Mouse (Mus musculus) kidney, postnatal 10 days (tissue): Measurements from ENCODE around the gene Irf1.
A peak's percentile ranks its signal among the peaks of the same experiment; 100 is the strongest.

Experiments
- DNase-seq: peaks from one replicate; pipeline ENCODE4 v3.0.0; 2021; ENCODE audit warnings: mixed read lengths

The Irf1 gene

DNA sequence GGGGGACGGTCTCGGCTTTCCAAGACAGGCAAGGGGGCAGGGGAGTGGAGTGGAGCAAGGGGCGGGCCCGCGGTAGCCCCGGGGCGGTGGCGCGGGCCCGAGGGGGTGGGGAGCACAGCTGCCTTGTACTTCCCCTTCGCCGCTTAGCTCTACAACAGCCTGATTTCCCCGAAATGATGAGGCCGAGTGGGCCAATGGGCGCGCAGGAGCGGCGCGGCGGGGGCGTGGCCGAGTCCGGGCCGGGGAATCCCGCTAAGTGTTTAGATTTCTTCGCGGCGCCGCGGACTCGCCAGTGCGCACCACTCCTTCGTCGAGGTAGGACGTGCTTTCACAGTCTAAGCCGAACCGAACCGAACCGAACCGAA lies at the start of gene Irf1:
Irf1 (plus strand) TSS at position 255 of the 365 bp plus-strand sequence.
- DNase-seq, result peak; percentile 96

DNA sequence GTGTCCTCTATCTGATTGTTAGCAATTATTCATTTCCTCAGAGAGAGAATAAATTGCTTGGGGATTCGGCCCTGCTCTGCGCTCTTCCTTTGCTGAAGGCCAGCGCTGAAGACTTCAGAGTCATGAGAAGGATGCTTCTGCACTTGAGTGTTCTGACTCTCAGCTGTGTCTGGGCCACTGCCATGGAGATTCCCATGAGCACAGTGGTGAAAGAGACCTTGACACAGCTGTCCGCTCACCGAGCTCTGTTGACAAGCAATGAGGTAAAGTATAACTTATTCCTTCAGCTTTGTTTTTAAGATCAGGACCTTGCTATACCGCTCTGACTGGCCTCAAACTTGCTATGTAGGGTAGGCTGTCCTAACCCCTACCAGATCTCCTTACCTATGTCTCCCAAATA lies 49.1 kb upstream of the Irf1 start, which contains the start of gene Il5:
Il5 (plus strand) TSS at position 80 of the 400 bp plus-strand sequence.
- DNase-seq, result no peak

DNA sequence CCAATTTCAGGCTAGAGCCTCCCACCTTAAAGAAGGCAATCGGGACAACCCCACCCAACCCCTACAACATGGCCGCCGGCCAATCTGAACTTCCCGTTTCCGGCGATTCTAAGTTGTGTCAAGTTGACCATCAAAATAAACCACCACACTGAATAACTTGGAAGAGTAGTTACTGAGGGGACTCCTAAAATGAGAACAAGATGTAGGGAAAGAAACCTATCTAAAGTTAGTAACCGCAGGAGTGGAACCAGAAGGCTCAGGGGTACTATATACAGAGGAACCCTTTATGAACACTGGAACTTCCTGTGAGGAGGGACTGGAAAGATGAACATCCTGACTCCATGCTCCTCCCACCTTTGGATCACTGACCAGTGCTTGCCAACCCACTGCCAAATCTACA lies 38.4 kb upstream of the Irf1 start:
- no peak for DNase-seq

DNA sequence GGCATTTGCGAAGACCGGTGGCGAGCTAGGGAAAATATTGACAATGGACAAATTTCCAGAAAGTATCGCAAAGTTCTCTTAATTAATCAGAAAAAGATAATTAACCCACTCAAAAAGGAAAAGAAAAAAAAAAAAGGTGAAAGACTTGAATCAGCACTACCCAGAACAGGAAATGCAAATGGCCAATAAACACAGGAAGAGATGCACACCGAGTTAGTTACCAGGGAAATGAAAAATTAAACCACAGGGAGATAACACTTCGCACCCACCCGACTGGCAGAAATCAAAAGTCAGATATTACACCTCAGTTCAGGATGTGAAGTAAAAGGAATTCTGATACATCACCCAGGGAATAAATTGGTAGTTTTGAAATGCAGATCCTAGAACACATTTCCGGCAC lies 37.6 kb upstream of the Irf1 start:
- no peak for DNase-seq

DNA sequence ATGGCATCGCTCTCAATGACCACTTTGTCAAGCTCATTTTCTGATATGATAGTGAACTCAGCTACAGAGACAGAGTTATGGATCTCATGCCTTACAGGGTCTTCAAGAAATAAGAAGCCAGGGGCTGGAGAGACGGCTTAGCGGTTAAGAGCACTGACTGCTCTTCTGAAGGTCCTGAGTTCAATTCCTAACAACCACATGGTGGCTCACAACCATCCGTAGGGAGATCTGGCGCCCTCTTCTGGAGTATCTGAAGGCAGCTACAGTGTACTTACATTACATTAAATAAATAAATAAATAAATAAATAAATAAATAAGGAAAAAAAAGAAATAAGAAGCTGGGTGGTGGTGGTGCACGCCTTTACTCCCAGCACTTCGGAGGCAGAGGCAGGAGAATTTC lies 36.0 kb upstream of the Irf1 start:
- no peak for DNase-seq

DNA sequence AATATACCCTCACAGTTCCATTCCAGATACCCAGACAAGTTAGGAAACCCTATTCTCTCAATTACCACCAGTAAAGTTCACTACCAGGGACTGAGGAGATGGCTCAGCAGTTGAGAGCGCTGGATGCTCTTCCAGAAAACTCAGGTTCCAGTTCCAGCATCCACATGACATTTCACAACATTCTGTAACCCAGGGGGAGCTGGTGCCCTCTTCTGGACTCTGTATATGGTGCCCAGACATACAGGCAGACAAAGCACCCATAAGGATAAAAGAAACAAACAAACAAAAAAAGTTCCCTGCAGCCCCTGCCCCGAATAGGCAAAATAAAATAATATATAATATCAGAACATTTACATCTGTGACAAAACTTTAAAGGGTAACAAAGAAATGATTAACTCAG lies 35.4 kb upstream of the Irf1 start:
- no peak for DNase-seq

DNA sequence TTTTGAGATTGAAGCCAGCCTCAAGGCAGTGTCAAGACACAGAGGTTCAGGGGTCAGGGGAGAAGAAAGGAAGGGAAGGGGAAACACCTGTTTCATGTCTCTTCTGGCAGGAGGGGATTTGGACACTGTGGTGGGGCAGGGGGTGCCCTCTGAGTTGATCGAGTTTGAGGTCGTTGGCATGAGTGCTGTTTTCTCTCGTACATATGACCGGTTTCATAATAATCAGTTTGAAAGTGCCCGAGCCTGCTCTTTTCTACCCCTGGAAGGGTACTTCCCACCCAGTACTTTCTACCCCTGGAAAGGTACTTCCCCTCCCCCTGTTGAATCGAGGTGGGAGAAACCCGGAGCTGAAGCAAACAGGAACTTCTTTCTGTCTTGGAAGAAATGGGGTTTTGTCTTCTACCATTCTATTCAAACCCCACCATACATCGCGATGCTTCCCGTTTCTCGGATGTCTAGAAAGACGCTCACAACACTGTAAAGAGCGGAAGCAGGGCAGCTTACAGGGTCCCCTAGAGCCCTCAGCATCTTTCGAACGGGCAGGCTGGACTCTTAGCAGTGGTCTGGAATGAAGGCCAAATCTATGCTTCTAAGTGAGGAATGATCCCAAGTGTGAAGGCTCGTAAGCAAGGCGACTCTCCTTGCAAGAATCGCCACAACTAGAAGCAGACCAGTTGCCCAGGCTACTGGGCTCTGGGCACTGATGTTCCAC lies 34.7 kb upstream of the Irf1 start:
- no peak for DNase-seq

DNA sequence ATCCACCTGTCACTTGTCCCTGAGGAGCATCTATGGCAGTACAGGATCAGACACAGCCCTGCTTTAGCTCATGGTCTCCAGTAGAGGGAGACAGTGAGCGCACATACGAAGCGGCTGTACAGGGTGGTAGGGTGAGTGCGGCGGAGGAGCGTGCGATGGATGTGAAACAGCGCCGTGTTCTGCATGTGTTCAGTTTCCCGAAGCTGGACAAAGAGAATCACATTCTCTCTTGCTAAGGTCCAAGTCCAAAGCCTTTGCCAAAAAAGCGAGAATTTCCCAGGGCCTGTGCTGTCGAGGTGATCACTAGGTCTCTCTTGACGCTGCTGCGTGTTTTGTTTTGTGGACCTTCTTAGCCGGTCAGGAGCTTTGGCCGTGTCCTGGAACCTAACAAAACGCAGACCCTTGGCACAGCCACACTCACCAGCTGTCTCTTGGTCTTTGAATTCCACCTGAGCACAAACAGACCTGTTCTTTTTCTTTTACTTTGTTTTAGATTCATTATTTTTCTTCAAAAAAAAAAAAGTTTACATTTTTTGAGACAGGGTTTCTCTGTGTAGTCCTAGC lies 34.0 kb upstream of the Irf1 start:
- DNase-seq, result peak; percentile 76

DNA sequence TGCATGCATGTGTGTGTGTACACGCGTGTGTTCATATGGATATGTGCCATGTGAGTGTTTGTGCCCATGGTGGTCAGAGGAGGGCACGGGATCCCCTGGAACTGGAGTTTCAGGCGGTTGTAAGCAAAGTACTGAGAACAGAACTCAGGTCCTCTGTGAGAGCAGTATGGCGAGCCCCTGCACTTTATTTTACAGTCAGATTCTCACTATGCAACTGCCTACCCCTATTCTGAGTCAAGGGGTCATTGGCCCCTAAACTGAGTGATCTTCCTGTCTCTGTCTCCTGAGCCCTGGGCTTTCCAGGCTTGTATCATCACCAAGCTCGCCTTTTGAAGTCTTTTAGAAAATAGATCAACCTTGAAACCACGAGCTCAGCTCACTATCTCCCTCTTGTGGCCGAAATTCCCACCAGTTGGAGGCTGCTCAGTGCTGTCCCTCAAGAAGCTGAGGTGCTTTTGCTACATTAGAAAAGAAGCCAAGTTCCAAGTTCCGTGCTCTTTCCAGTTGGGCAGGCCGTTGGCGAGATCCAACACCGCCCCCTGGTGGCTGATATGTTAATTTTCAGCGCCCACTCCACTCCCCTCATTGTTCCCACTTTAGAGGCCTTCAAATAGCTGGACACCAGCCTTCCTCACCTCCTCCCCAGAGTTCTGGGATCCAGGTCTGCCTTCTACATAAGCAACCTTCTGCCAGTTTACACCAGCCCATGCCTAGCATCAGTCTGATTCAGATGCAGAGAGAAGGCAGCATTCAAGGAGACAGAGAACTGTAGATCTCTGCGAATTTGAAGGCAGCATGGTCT lies 32.8 kb upstream of the Irf1 start:
- peak; percentile 84 for DNase-seq

DNA sequence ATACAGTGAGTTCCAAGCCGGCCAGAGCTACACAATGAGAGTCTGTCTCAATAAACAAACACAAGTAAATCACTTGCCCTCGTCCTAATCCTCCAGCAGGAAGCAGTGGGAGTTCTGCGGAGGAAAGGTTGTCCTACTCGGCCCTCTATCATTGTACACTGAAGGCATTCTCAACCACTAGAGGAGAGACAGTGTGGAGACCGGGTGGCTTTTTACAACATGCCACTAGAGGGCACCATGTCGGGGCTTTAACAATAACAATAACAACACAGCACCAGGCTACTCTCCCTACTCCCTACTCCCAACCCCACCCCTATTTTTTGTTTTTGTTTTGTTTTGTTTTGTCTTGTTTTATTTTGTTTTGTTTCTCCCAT lies 32.3 kb upstream of the Irf1 start:
- peak; percentile 79 for DNase-seq

DNA sequence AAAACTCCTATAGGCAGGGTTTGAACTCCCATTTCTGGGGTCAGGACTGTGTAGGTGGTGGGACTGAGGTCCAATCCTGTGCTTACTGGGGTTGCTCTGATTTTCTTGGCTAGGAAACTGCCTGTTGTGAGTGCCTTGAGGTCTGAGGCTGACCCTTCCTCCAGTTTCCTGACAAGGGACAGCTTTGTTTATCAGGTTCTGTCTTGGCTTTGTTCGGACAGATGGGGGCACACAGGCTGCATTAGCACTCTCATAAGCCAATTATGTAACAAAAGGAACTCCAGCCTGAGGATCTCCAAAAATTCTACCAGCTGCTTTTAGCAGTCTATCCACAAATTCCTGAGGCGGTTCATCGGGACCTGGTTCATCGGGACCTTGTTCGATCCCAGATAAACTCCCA lies 27.5 kb upstream of the Irf1 start:
- DNase-seq, result peak; percentile 41

DNA sequence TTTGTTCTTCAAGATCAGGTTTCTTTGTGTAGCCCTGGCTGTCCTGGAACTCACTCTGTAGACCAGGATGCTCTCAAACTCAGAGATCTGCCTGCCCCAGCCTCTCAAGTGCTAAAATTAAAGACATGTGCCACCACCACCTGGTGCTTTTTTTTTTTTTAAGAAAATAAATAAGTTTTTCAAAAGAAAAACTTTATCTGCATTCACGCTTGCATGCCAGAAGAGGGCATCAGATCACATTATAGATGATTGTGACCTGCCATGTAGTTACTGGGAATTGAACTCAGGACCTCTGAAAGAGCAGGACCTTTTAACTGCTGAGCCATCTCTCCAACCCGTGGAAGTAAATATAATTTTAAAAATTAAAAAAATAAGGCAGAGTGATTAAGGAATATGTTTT lies 24.6 kb upstream of the Irf1 start:
- DNase-seq, result no peak

DNA sequence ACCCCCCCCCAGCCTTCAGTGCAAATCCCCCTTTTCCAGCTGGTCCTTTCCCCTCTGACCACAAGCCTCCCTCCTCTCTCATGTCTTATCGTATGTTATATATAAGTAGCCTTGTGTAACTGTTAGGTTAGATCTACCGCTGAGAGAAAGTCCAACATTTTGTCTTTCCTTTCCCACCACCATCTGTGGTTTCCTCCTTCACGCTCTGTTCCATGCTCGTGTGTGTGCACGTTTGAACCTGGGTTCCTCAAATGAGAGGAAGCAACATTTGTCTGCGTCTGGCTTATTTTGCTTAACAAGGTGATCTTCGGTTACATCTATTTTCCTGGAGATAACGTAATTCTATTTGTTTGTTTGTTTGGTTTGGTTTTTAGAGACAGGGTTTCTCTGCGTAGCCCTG lies 21.8 kb upstream of the Irf1 start:
- DNase-seq, result no peak

DNA sequence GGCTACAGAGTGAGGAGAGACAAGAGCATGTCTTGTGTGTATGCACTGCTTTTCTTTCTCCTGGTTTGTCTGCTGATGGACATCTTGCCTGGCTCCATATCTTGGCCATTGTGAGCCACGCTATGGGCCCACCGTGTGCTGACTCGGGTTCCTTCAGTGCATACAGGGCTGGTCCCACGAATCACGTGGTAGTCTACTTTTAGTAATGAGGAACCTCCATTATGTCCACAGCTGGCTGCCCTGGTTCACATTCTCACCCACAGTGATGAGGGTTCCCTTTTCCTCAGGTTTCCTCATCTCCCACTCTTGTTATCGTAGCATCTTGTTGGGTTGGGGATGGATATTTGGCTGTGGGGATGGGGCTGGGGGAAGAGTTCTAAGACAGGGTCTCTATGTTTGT lies 21.2 kb upstream of the Irf1 start:
- no peak for DNase-seq

DNA sequence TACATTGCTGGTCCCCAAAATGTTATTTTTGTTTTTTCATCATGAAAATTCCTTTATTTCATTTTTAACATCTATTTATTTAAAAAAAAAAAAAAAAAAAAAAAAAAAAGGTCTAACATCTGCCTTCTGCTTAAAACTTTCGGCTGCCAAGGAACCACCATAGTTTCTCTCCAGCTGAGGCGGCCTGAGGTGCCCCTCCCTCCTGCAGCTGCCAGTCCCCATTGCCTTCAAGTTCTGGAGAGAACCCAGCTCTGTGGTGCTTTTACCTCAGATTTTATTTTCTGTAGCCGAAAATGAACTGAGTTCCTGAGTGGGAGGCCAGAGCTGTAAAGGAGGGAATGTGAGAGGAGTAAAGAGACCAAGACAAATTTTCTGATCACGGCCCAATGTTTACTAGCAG lies 20.5 kb upstream of the Irf1 start:
- no peak for DNase-seq

DNA sequence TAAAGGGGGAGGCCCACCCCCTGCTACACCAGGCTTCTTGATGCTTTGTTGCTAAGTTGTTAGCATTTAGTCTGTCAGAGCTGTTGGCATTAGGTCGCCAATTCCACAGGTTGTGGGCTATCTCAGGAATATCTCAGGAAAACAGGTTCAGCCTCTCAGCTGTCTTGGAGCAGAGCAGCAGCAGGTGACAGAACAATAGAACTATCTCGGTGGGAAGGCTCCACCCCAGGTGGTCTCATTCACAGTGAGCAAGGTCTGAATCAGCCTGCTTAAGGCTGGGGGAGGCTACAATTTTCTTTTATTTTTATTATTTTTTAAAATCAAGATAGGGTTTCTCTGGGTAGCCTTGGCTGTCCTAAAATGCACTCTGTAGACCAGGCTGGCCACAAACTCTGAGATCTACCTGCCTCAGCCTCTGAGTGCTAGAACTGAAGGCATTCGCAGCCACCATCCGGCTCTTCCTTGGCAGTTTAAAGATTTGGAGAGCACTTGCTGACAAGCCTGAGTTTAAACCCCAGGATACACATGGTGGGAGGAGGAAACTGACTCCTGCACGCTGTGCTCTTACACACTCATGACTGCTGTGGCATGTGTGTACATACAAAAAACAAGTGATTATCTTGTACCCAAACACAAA lies 20.0 kb upstream of the Irf1 start:
- no peak for DNase-seq

DNA sequence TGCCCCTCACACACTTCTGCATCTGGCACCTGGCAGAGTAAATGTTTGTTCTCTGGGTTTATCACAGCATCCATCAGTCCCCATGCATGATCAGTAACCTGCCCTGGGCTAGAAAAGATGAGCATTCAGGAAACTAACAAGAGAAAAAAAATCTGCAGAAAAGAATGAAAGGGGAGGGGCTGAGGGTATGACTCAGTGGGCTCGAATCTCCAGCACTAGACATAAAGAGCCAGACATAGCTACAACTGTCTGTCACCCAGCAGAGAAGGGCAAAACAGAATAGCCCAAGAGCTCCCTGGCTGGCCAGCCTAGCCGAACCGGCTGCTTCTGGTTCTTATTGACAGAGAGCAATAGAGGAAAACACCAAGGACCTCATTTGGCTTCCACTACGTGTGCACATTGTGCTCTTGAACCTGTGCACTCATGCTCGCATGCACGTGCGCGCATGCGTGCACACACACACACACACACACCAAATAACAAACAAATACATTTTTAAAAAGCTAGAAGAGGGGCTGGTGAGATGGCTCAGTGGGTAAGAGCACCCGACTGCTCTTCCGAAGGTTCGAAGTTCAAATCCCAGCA lies 14.7 kb upstream of the Irf1 start:
- no peak for DNase-seq

DNA sequence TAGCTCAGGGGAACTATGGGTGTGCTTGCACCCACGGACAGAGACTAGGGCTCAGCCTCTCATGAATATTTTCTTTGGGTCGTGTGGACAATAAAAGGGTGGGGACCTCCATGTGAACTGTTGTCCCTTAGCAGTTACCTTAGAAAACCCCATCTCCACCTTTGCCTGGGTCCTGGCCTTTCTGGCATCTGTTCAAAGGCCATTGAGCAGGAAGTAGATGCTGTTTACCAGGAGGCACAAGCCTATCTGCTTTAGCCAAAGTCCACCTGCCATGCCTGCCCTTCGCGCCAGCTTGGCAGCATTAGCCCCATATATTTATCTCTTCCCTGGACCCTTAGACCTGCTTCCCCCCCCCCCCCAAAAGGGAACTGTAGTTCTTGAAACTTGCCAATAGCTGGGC lies 12.2 kb upstream of the Irf1 start:
- peak; percentile 25 for DNase-seq

DNA sequence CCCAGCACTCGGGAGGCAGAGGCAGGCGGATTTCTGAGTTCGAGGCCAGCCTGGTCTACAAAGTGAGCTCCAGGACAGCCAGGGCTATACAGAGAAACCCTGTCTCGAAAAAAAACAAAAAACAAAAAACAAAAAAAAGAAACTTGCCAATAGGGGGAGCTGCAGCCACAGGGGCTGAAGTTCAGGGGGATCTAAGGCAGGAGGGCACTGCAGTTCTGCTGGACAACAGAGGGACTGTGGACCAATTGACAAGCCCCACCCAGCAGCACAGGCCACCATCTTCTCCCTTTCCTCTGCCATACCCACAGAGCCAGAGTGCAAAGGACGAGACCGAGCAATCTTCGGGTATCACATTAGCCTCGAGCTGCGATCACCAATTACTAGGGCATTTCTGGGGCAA lies 11.8 kb upstream of the Irf1 start:
- DNase-seq, result peak; percentile 16

DNA sequence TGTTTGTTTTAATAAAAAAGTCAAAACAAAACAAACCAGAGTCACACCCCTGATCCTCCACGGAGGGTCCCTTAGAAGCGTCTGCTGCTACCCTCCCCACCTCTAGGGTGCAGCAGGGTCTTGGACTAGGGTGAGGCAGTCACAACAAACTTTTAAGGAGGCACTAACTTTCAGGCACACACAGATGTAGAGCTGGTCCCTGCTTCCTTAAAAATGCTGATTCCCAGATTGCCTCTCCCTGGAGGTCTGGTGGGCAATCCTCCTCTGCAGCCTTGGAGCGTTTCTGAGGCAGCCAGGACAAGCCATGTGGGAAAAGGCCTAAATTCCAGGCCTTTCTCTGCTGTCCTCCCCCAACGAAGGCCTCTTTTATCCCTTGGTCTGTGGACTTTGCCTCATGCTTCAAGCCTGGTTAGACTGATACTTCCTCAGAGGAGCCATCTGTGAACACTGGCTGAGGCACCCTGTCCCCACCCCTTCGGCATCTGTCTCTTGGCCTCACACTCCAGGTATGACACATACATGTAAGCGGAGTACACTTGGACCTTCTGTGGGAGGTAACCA lies 10.9 kb upstream of the Irf1 start:
- DNase-seq, result peak; percentile 53

DNA sequence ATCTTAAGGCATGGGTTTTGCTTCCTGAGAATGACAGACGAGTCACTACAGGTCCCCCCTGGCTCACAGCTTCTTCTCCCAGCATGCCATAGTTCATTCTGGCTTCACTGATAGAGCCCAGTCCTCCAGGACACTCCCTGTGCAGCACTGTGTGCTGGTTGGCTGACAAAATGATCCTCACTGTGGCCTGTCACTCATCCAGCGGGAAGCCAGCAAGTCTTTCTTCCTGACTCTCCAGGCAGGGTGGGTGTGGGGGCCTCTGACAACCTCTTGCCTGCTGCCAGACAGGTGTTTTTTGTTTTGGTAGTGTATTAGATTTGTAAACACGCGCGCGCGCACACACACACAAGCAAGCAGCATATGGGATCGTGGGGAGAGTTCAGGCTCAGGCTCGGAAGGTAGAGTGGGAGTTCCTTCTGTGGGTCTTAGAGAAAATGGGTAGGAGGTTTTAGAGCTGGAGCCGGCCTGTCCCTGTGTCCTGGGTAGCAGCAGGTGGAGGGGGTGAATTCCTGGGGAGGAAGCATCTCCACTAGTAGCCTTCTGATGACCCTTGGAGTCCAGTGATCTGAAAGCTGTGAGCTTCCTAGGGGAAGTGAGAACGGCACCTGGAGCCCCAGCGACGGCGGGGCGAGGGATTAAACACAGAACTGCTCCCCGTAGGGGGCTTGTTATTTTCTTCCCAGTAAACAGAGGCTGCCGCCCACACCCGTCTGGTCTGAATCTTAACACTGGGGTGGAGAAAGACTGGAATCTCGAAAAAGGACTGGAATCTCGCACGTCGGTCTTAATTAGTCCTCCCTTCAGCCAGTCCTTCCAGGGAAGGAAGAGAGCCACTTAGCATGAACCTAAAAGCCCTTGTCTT lies 10.0 kb upstream of the Irf1 start:
- DNase-seq, result peak; percentile 32

DNA sequence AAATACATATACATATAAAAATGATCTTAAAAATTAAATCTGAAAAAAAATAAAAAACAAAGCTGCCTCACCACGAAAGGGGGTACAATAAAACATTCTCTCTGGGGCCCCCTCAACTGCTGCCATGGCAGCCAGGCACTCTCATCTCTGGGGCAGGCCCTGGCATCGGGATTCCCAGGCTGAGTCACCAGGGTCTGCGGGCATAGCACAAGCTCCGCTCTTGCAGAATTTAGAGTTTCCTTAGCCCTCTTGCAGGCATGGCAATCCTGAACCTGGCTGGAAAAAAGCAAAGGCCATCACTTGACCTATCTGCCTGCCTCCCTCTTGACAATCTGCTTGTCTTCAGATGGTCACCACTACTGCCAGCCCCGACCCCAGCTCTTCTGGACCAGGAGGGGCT lies 8.5 kb upstream of the Irf1 start:
- DNase-seq, result no peak
